Mouse (Mus musculus) liver, embryonic 11.5 days (tissue): Measurements from ENCODE around the gene Galntl5. TPM values are rescaled to one million over a fixed set of nuclear protein-coding genes. Genes with fewer than 3 reads are reported as not detected.
"Not testable (repeated sequence)": the region's sequence is repeated elsewhere in the genome, so short reads cannot be mapped to it uniquely, and the experiment has no call there.

Source experiments
- ATAC-seq: fragments of 200-750 bp; cut with Nextera tagmentation; replicated peaks from 2 replicates; pipeline ENCODE4 v1.8.0; 2017; ENCODE audit warnings: moderate number of reproducible peaks, mild to moderate bottlenecking, moderate TSS enrichment, moderate library complexity; ENCODE audit not compliant: low FRiP score
- DNase-seq: peaks from one replicate; pipeline ENCODE4 v3.0.0-alpha.2; 2017; ENCODE audit warnings: low spot score
- H3K27ac ChIP-seq: fragments of 300-500 bp; sonication (generic); 2 replicates; pipeline ENCODE4 v1.5.1; 2014; ENCODE audit warnings: mild to moderate bottlenecking, low read depth, low read length, control low read depth
- H3K27me3 ChIP-seq: fragments of 300-500 bp; sonication (generic); replicated peaks from 2 replicates; pipeline ENCODE4 v1.6.1; 2014; ENCODE audit warnings: low read length, mixed read lengths; ENCODE audit not compliant: control insufficient read depth, insufficient read depth
- H3K36me3 ChIP-seq: fragments of 300-500 bp; sonication (generic); 2 replicates; pipeline ENCODE4 v1.6.1; 2014; ENCODE audit warnings: mild to moderate bottlenecking, low read length, moderate library complexity, mixed read lengths; ENCODE audit not compliant: control insufficient read depth, insufficient read depth
- H3K4me1 ChIP-seq: fragments of 300-500 bp; sonication (generic); replicated peaks from 2 replicates; pipeline ENCODE4 v1.6.1; 2014; ENCODE audit warnings: low read length, mixed read lengths; ENCODE audit not compliant: control insufficient read depth, insufficient read depth
- H3K4me2 ChIP-seq: fragments of 300-500 bp; sonication (generic); 2 replicates; pipeline ENCODE4 v1.6.1; 2014; ENCODE audit warnings: mild to moderate bottlenecking, control low read depth, moderate library complexity
- H3K4me3 ChIP-seq: fragments of 300-500 bp; sonication (generic); 2 replicates; pipeline ENCODE4 v1.5.1; 2014; ENCODE audit warnings: low read depth, low read length, control low read depth
- H3K9ac ChIP-seq: fragments of 300-500 bp; sonication (generic); 2 replicates; pipeline ENCODE4 v1.6.1; 2014; ENCODE audit warnings: low read depth, low read length, control low read depth
- H3K9me3 ChIP-seq: fragments of 300-500 bp; sonication (generic); 2 replicates; pipeline ENCODE4 v1.6.1; 2016; ENCODE audit warnings: low read length, inconsistent platforms, mixed read lengths; ENCODE audit not compliant: control insufficient read depth
- WGBS: fragments of 180-500 bp; shearing (Covaris S2); extraction: QIAGEN DNeasy Blood & Tissue Kit; methylation state at CpG from one replicate; pipeline ENCODE4 v1.1.7; 2014; 5-methylcytosine and 5-hydroxymethylcytosine counted together
- polyA plus RNA-seq: library from polyadenylated mRNA; unstranded; fragments of >200 nt; fragmentation: Nextera tagmentation; extraction: Ambion mirVana; gene quantifications from 2 replicates; pipeline ENCODE4 v1.2.1, GENCODE M21; 2014

Galntl5 gene
- polyA plus RNA-seq, 1 experiment from 2014 or later, result not detected

- Histone ChIP-seq H3K36me3 (no peaks in the 10 kb centered on the region), H3K4me2 (no peak overlapping the region), H3K4me1 (no peaks in the 10 kb centered on the region), H3K4me3 (no peak overlapping the region), H3K9me3 (no peaks in the 10 kb centered on the region), H3K9ac (no peak overlapping the region), H3K27ac (no peak overlapping the region), H3K27me3 (no peaks in the 10 kb centered on the region)
- DNase-seq (no peak), ATAC-seq (no peak)
- 71% methylated on average over 4 of the region's 4 CpGs for WGBS
These were observed 18.3 kb upstream of the Galntl5 start for GRCm38 (mm10) chr5:25162981-25163380.

DNA sequence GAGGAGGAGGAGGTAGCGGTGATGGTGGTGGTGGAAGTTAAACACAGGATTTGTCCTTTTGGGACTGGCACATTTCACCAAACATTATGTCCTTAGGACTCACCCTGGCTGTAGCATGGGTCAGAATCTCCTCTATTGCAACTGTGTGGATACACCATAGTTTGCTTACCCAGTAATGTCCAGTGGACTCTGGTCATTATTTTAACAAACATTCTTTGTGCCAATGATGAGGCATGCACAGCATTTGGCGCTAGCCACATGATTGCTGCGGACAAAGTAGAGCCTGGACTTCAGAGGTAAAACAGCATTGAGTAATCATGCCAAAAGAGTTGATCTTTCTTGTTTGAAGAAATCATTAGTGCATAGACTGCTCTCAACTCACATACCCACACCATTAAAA, 17.3 kb upstream of the Galntl5 start:
- no peaks in the 10 kb centered on the region for H3K36me3 ChIP-seq
- H3K27me3 ChIP-seq, result no peaks in the 10 kb centered on the region
- H3K4me3 ChIP-seq, result no peak overlapping the region
- DNase-seq (no peak), ATAC-seq (no peak)
- no peak overlapping the region for H3K27ac ChIP-seq
- no peak overlapping the region for H3K9ac ChIP-seq
- no peaks in the 10 kb centered on the region for H3K9me3 ChIP-seq
- WGBS, result 94% methylated on average over 3 of the region's 3 CpGs
- H3K4me2 ChIP-seq, result no peak overlapping the region
- H3K4me1 ChIP-seq, result no peaks in the 10 kb centered on the region

DNA sequence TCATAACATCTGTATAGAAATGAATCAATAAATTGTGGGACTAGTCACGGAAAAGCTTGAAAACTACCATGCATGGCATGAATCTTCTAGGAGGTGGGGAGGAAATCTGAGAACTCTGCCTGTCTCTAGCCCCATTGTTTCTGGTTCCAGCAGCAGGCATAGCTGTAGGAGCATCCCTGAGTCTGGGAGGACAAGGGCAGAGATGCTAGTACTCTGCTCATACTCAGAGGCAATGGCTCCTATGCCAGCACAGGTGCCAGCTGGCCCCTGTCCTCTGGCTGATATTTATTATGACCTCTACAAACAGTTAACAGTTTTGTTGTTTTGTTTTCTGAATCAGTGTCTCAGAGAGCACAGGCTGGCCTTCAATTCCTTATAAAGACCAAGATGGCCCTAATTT, 16.9 kb upstream of the Galntl5 start:
- H3K4me2 ChIP-seq, result no peak overlapping the region
- H3K9ac ChIP-seq, result no peak overlapping the region
- H3K27me3 ChIP-seq, result no peaks in the 10 kb centered on the region
- no peak overlapping the region for H3K27ac ChIP-seq
- H3K9me3 ChIP-seq, result no peaks in the 10 kb centered on the region
- H3K36me3 ChIP-seq, result no peaks in the 10 kb centered on the region
- H3K4me3 ChIP-seq, result no peak overlapping the region
- no peak for ATAC-seq
- no peaks in the 10 kb centered on the region for H3K4me1 ChIP-seq
- no peak for DNase-seq
- WGBS, result 81% methylated on average over 1 of the region's 1 CpGs

GRCm38 (mm10) chr5:25165102-25165788, 16.0 kb upstream of the Galntl5 start:
- no peaks in the 10 kb centered on the region for H3K9me3 ChIP-seq
- H3K27me3 ChIP-seq, result no peaks in the 10 kb centered on the region
- H3K9ac ChIP-seq, result no peak overlapping the region
- H3K36me3 ChIP-seq, result no peaks in the 10 kb centered on the region
- no peak overlapping the region for H3K4me3 ChIP-seq
- H3K4me2 ChIP-seq, result no peak overlapping the region
- WGBS, result 72% methylated on average over 4 of the region's 4 CpGs
- no peak overlapping the region for H3K27ac ChIP-seq
- ATAC-seq (no peak), DNase-seq (no peak)
- no peaks in the 10 kb centered on the region for H3K4me1 ChIP-seq

- ATAC-seq (no peak), DNase-seq (no peak)
- WGBS, result 70% methylated on average over 3 of the region's 3 CpGs
These were observed 15.5 kb upstream of the Galntl5 start for GRCm38 (mm10) chr5:25165789-25166135.

GRCm38 (mm10) chr5:25166665-25167064, 14.6 kb upstream of the Galntl5 start:
- DNase-seq (no peak), ATAC-seq (no peak)
- 52% methylated on average over 4 of the region's 4 CpGs for WGBS

More at GRCm38 (mm10) chr5:25165789-25166135, 15.5 kb upstream of the Galntl5 start:
- H3K4me3 ChIP-seq, result no peak overlapping the region
- H3K9me3 ChIP-seq, result no peaks in the 10 kb centered on the region
- no peaks in the 10 kb centered on the region for H3K36me3 ChIP-seq
- H3K27ac ChIP-seq, result no peak overlapping the region
- H3K27me3 ChIP-seq, result no peaks in the 10 kb centered on the region
- H3K4me2 ChIP-seq, result no peak overlapping the region
- no peak overlapping the region for H3K9ac ChIP-seq
- no peaks in the 10 kb centered on the region for H3K4me1 ChIP-seq

GRCm38 (mm10) chr5:25177937-25178336, 3.3 kb upstream of the Galntl5 start:
- H3K27me3 ChIP-seq, H3K4me3 ChIP-seq, H3K9ac ChIP-seq, H3K4me2 ChIP-seq, H3K36me3 ChIP-seq, H3K9me3 ChIP-seq, DNase-seq, ATAC-seq, H3K4me1 ChIP-seq, H3K27ac ChIP-seq: not testable (repeated sequence)
- 90% methylated on average over 5 of the region's 5 CpGs for WGBS

More at GRCm38 (mm10) chr5:25166665-25167064, 14.6 kb upstream of the Galntl5 start:
- H3K4me3 ChIP-seq, result no peak overlapping the region
- H3K4me2 ChIP-seq, result no peak overlapping the region
- H3K36me3 ChIP-seq, result no peaks in the 10 kb centered on the region
- no peaks in the 10 kb centered on the region for H3K9me3 ChIP-seq
- H3K4me1 ChIP-seq, result no peaks in the 10 kb centered on the region
- no peak overlapping the region for H3K9ac ChIP-seq
- no peaks in the 10 kb centered on the region for H3K27me3 ChIP-seq
- H3K27ac ChIP-seq, result no peak overlapping the region

- not testable (repeated sequence) for H3K27me3 ChIP-seq, H3K4me2 ChIP-seq, ATAC-seq, H3K4me1 ChIP-seq, H3K36me3 ChIP-seq, H3K4me3 ChIP-seq, H3K27ac ChIP-seq, H3K9ac ChIP-seq, H3K9me3 ChIP-seq, DNase-seq
- WGBS, result 93% methylated on average over 4 of the region's 4 CpGs
These were observed 2.7 kb upstream of the Galntl5 start for GRCm38 (mm10) chr5:25178543-25178942.

DNA sequence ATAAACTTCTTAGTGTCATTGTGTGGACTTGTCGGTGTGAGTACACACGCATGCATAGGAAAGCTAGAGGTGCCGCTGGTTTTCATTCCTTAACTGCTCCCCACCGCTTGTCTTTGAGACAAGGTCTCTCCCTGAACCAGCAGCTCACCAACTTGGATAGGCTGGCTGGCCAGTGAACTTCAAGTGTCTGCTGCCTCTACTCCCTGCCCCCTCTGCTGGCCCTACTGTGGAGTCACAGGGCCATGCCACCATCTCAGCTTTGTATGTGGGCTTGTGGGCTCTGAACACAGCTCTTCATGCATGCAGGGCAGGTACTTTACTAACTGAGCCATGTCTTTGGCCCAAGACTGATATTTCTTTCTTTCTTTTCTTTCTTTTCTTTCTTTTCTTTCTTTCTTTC, 2.0 kb upstream of the Galntl5 start:
- H3K9ac ChIP-seq, result no peak overlapping the region
- H3K36me3 ChIP-seq, result no peaks in the 10 kb centered on the region
- WGBS, result 87% methylated on average over 4 of the region's 4 CpGs
- H3K27ac ChIP-seq, result no peak overlapping the region
- ATAC-seq, result no peak
- H3K27me3 ChIP-seq, result no peaks in the 10 kb centered on the region
- H3K9me3 ChIP-seq, result no peaks in the 10 kb centered on the region
- DNase-seq, result no peak
- no peak overlapping the region for H3K4me2 ChIP-seq
- H3K4me1 ChIP-seq, result no peaks in the 10 kb centered on the region
- no peak overlapping the region for H3K4me3 ChIP-seq
